22 mouse cellular contexts compared by ENCODE assay signal in genomic region chr1:54326647-54327046, GRCm38 (mm10).
"Had no signal": no experiment of that assay in that cellular context is flagged by ENCODE, and none has a peak within 500 bp of the region (broad histone marks: within the 10 kb centered on the region; RNA-seq: fewer than 3 reads in every experiment).

No protein-coding gene starts in this region.

- ATAC-seq: liver, postnatal 0 days; midbrain, embryonic 13.5 days; midbrain, embryonic 16.5 days had no signal

- H3K4me2 ChIP-seq: kidney, embryonic 15.5 days; limb, embryonic 12.5 days; limb, embryonic 15.5 days; liver, embryonic 11.5 days; lung, embryonic 14.5 days; midbrain, embryonic 13.5 days had no signal

- H3K9me3 ChIP-seq: kidney, embryonic 15.5 days; limb, embryonic 15.5 days had no signal

- H3K36me3 ChIP-seq: kidney, embryonic 15.5 days; limb, embryonic 12.5 days; limb, embryonic 15.5 days; midbrain, embryonic 10.5 days; midbrain, embryonic 13.5 days had no signal

- H3K9ac ChIP-seq: kidney, embryonic 15.5 days; limb, embryonic 12.5 days; limb, embryonic 15.5 days; liver, embryonic 14.5 days; liver, postnatal 0 days; lung, embryonic 14.5 days; midbrain, embryonic 13.5 days had no signal

- H3K4me1 ChIP-seq: kidney, embryonic 15.5 days; limb, embryonic 12.5 days; limb, embryonic 15.5 days; midbrain, embryonic 10.5 days; midbrain, embryonic 13.5 days had no signal

- H3K27me3 ChIP-seq: kidney, embryonic 15.5 days; limb, embryonic 12.5 days; limb, embryonic 15.5 days; megakaryocyte, embryonic 14.5 days; midbrain, embryonic 13.5 days had no signal

- H3K4me3 ChIP-seq: kidney, embryonic 15.5 days; limb, embryonic 12.5 days; limb, embryonic 15.5 days; midbrain, embryonic 10.5 days; midbrain, embryonic 13.5 days had no signal

- H3K27ac ChIP-seq: kidney, embryonic 15.5 days; limb, embryonic 12.5 days; limb, embryonic 15.5 days; liver, embryonic 14.5 days; midbrain, embryonic 10.5 days; midbrain, embryonic 13.5 days; stomach, postnatal 0 days had no signal

- DNase-seq: kidney, adult 11 months; kidney, adult 8-10 months; kidney, postnatal 10 days; kidney, postnatal 36 days; left cerebral cortex, postnatal 4 days; liver, postnatal 0 days; lung, embryonic 14.5 days; lung, postnatal 10 days; right cerebral cortex, postnatal 14 days; right cerebral cortex, postnatal 4 days; thymus, adult 2 months; thymus, postnatal 14 days had no signal
